Comparison of ENCODE assay signal across 22 mouse cellular contexts in genomic region chr10:61830817-61831216, GRCm38 (mm10). TPM values are rescaled to one million over a fixed set of nuclear protein-coding genes. Genes with fewer than 3 reads are reported as not detected.
DNase-seq lines count a peak whose midpoint lies in the region; ATAC-seq and TF ChIP-seq lines count a peak whose summit lies in the region.
"Had no signal": no experiment of that assay in that cellular context is flagged by ENCODE, and none has a peak within 500 bp of the region (broad histone marks: within the 10 kb centered on the region; RNA-seq: fewer than 3 reads in every experiment).

No protein-coding gene starts in this region.

- 34% methylated on average over 9 of the region's 9 CpGs for WGBS in lung, postnatal 0 days
- WGBS in embryonic facial prominence, embryonic 13.5 days: 41% methylated on average over 9 of the region's 9 CpGs

- H3K9me3 ChIP-seq in lung, postnatal 0 days (ENCODE audit: low read length): no peaks in the 10 kb centered on the region
- no peaks in the 10 kb centered on the region for H3K9me3 ChIP-seq in embryonic facial prominence, embryonic 13.5 days
- H3K9me3 ChIP-seq: embryonic facial prominence, embryonic 15.5 days; forebrain, embryonic 15.5 days; hindbrain, embryonic 13.5 days; midbrain, embryonic 12.5 days had no signal

- no peak overlapping the region for H3K27ac ChIP-seq in lung, postnatal 0 days (ENCODE audit: low read length)
- H3K27ac ChIP-seq in embryonic facial prominence, embryonic 13.5 days: peak overlapping the region; percentile 39; the same call in 1 of the 2 replicates
- H3K27ac ChIP-seq: embryonic facial prominence, embryonic 15.5 days; forebrain, embryonic 15.5 days; gastrocnemius, adult 2 months; hindbrain, embryonic 13.5 days; layer of hippocampus, adult 2 months; left cerebral cortex, adult 2 months; macrophage; midbrain, embryonic 12.5 days had no signal

- TF ChIP-seq EP300 in lung, postnatal 0 days (IDR thresholded peaks at IDR 0.05): no peak

- H3K9ac ChIP-seq in lung, postnatal 0 days (replicated peaks; ENCODE audit: low read depth): no peak overlapping the region
- no peak overlapping the region for H3K9ac ChIP-seq in embryonic facial prominence, embryonic 13.5 days
- H3K9ac ChIP-seq: embryonic facial prominence, embryonic 15.5 days; forebrain, embryonic 15.5 days; hindbrain, embryonic 13.5 days; midbrain, embryonic 12.5 days had no signal

- H3K4me3 ChIP-seq in lung, postnatal 0 days (ENCODE audit: low read depth, low read length): no peak overlapping the region
- H3K4me3 ChIP-seq in embryonic facial prominence, embryonic 13.5 days: no peak overlapping the region
- H3K4me3 ChIP-seq: embryonic facial prominence, embryonic 15.5 days; forebrain, embryonic 15.5 days; gastrocnemius, adult 2 months; hindbrain, embryonic 13.5 days; layer of hippocampus, adult 2 months; left cerebral cortex, adult 2 months; midbrain, embryonic 12.5 days; myocyte had no signal

- peaks cover 5% of the 10 kb centered on the region; the same call in 1 of the 2 replicates for H3K4me1 ChIP-seq in lung, postnatal 0 days (ENCODE audit: insufficient read depth, low read depth, low read length)
- peaks cover 55% of the 10 kb centered on the region for H3K4me1 ChIP-seq in embryonic facial prominence, embryonic 13.5 days
- H3K4me1 ChIP-seq: forebrain, embryonic 15.5 days had no signal

- H3K36me3 ChIP-seq in lung, postnatal 0 days (ENCODE audit: insufficient read depth, low read length): no peaks in the 10 kb centered on the region
- H3K36me3 ChIP-seq in embryonic facial prominence, embryonic 13.5 days: no peaks in the 10 kb centered on the region
- H3K36me3 ChIP-seq: embryonic facial prominence, embryonic 15.5 days; forebrain, embryonic 15.5 days; hindbrain, embryonic 13.5 days; midbrain, embryonic 12.5 days had no signal

- H3K4me2 ChIP-seq in lung, postnatal 0 days (replicated peaks; ENCODE audit: low read depth, low read length): no peak overlapping the region
- peak overlapping the region; percentile 34 for H3K4me2 ChIP-seq in embryonic facial prominence, embryonic 13.5 days
- H3K4me2 ChIP-seq: embryonic facial prominence, embryonic 15.5 days; forebrain, embryonic 15.5 days; hindbrain, embryonic 13.5 days; midbrain, embryonic 12.5 days had no signal

- peak; percentile 34; the same call in 1 of the 2 replicates for ATAC-seq in lung, postnatal 0 days
- ATAC-seq in embryonic facial prominence, embryonic 13.5 days (ENCODE audit: insufficient number of reproducible peaks, insufficient read depth, low FRiP score, low TSS enrichment, low read depth): no peak
- ATAC-seq: activated CD4-positive, CD25-positive, alpha-beta regulatory T cell, adult 4 months; forebrain, embryonic 15.5 days; intestine, embryonic 16.5 days had no signal

- H3K27me3 ChIP-seq in lung, postnatal 0 days (replicated peaks; ENCODE audit: insufficient read depth, low read length): no peaks in the 10 kb centered on the region
- H3K27me3 ChIP-seq in embryonic facial prominence, embryonic 13.5 days: no peaks in the 10 kb centered on the region
- H3K27me3 ChIP-seq: embryonic facial prominence, embryonic 15.5 days; forebrain, embryonic 15.5 days had no signal

- TF ChIP-seq CTCF in lung, postnatal 0 days (IDR thresholded peaks at IDR 0.05): no peak

- DNase-seq in kidney, adult 18-20 months: peak; percentile 16
- no peak for DNase-seq in kidney, adult 11 months
- peak; percentile 28 for DNase-seq in lung, postnatal 0 days (ENCODE audit: low spot score)
- DNase-seq in lung, postnatal 25 days (ENCODE audit: low spot score): no peak
- DNase-seq in thymus, postnatal 4 days: no peak
- DNase-seq in cerebellum, postnatal 4 days (ENCODE audit: low spot score in 2 of 2): no peak
- DNase-seq: cerebellum, postnatal 25 days; gastrocnemius, adult 2 months; heart, adult 18-20 months; right cerebral cortex, adult 18-20 months; thymus, postnatal 25 days had no signal

RNA-seq across cellular contexts. Expression of gene H2afy2, which starts 46.9 kb away (rescaled TPM):
- 23.9 and 26.6 TPM in 2 replicates for polyA plus RNA-seq in lung, postnatal 0 days (2015; fragmentation: Nextera tagmentation; extraction: Ambion mirVana)
- 281 and 321 TPM in 2 replicates for polyA plus RNA-seq in embryonic facial prominence, embryonic 13.5 days (2015; fragmentation: Nextera tagmentation; extraction: Ambion mirVana)

Comparison
In these comparisons a context has a peak if more than half of its experiments do, and no peak if none do; other contexts are left out.
1. DNase-seq: peak in kidney, adult 18-20 months (single experiment) and lung, postnatal 0 days (single experiment); none in kidney, adult 11 months (single experiment), lung, postnatal 25 days (single experiment), thymus, postnatal 4 days (single experiment) and cerebellum, postnatal 4 days (0 of 2).
2. RNA of gene H2afy2, which starts 46.9 kb away (polyA plus RNA-seq): 281 to 321 TPM in embryonic facial prominence, embryonic 13.5 days; 23.9 to 26.6 TPM in lung, postnatal 0 days; every median in the first group is over 10 times any median in the second.